Mouse (Mus musculus) B cell, adult 2 months (primary cell): ENCODE data around the gene Olfr352.

ENCODE experiments used
- DNase-seq, 2 experiments: peaks; one replicate each; pipeline ENCODE4 v3.0.0; 2022

Gene Olfr352

DNA sequence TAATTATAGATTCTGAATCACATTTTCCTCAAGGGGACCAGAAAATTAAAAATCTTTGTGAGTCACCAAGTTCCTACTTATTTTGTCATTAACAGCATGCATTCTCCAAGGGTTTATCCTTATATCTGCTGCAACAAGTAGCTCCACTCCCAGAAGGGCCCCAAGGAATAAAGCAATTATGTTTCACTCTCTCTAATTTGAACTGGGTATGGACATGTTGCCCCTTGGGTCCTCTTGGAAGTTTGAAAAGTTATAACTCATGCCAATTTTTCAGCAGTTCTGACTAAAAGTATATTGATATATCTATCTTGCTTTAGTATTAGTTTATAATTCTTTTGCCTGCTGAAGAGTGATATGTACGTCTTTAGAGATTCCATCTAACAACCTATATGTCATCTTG lies at the start of gene Olfr352:
TSS of gene Olfr352 (plus strand) at position 301 of the 400 bp plus-strand sequence.
- no peak for DNase-seq

DNA sequence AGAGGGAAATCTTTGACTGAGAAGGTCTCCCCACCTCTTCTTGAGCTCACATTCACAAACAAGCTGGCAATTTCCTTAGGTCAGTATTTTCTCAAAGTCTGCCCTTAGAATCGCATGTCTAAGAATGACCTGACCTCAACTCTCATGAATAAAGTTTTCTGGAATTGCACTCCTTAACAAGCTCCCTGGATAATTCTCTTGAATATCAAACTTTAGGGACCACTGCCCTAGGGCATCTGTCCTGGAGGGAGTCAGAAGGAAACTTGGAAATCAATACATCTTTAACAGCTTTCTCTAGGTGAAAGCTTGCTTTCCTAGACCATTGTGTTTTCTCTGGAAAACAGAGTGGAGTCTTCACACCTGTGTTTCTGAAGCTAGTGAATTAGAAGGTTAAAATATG lies 22.2 kb upstream of the Olfr352 start, which contains the start of gene Olfr350:
TSS of gene Olfr350 (plus strand) at position 301 of the 400 bp plus-strand sequence.
- DNase-seq = no peak

DNA sequence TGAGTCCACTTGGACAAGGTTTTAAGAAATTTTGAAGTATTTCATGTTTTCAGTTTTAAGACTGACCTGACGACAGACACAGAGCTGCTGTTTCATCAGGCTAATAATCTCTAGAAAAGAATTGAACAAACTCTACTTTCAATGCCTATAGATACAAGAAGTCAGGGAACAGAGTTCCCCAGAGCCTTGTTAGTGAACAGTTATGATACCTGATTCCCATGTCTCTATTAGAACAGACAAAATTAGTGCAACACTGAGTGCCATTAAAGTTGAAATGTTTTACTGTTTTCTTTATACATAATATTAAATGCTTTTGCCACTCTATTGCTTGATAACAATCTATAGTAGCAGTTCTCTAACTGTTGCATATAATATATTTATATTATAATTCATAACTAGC lies 5.7 kb upstream of the Olfr352 start, which contains the start of gene Olfr351:
TSS of gene Olfr351 (minus strand) at position 101 of the 400 bp plus-strand sequence.
- no peak for DNase-seq

DNA sequence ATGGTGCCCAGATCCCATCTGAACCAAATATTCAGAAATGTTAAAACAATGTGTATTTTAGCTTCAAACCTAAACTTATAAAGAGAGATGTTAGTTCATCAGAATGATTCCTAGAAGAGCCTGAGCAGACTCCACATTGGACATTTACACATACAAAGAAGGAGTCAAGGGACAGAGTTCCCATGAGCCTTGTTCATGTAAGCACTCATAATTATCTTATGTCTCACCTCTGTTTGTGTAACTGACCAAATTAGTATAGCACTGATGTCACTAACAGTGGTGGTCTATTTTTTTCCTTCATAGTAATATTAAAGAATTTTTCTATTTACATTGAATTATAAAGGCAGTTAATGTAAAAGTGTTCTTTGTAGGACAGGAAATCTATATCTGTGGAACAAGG lies 24.6 kb downstream of the Olfr352 start, which contains the start of gene Olfr353:
TSS of gene Olfr353 (minus strand) at position 101 of the 400 bp plus-strand sequence.
- DNase-seq = no peak

DNA sequence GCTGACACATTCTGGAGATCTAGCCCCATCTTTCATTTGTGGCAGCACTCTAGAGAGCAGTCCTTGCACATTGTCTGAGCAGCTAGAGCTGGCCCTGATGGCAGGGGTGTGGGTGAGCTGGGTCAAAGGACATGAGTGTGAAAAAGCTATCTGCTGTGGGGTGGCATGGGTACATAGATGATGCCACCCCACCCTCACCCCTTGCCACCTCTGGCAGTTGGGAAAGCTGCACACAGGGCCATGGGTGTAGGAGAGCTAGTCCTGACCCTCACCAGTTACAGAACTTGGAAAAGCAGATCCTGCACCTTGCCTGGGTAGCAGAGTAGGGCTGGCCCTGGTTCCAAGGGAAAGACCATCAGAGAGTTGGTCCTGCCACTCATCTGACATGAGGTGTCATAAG lies 28.9 kb downstream of the Olfr352 start:
- no peak for DNase-seq

DNA sequence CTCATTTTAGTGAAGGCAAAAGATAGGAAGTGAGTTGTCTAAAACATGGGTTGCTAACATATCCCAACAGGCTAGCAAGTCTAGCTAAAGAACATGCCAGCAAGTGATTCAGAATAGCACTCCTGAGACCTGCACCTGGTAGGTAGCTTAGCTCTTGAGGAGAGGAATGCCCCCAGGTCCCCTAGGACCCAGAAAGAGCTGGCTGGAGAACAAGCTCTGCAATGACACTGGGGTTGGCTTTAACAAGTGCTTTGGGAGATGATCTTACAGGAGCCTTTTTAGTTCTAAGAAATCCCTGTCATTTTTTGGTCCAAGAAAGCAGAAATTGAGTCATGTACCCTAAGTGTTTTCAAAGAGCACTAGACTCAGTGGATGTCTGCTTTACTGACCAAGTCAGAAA lies 37.1 kb downstream of the Olfr352 start, which contains the start of gene Olfr354:
TSS of gene Olfr354 (plus strand) at position 301 of the 400 bp plus-strand sequence.
- no peak for DNase-seq
